Mouse (Mus musculus) cerebellum, adult 9-10 months (tissue): ENCODE measurements around the gene Cfap43.

ENCODE experiments used
- DNase-seq: peaks from one replicate; pipeline ENCODE4 v3.0.0; 2022

Gene Cfap43

DNA sequence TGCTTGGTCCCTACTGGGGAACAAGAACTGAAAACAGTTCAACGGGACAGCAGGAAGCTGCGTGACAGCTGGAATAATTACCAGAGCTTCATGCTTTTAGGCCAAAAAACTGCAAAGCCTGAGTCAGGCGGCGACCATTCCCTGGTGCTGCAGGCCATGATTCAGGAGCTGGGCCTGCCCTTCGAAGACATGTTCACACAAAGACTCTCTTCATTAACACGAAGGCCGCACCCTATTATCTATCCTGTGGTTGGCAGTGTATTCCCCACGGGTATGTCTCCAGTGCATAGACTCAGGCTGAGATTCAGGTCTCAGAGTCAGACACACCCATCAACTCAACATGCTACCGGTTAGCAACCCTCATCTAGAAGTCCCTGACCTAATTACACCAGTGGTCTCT lies 220.8 kb downstream of the Cfap43 start:
- DNase-seq, result no peak

DNA sequence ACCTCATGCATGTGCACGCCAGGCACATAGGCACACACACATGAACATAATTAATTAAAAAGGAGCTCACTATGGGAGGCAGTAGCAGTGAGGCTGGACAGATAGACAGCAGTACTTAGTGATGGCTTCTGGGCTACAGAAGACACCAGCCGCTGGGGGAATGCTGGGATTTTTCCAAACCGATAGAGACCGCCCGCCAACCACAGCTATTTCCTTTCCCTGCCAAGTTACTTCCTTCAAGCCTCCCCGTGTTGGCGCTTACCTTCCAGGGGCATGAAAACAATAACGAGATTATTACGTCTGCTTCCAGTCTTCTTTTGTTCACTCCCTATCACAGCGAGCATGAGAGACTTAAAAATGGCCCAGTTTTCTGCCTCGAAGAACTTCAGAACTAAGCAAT lies 222.0 kb downstream of the Cfap43 start:
- DNase-seq, result no peak

DNA sequence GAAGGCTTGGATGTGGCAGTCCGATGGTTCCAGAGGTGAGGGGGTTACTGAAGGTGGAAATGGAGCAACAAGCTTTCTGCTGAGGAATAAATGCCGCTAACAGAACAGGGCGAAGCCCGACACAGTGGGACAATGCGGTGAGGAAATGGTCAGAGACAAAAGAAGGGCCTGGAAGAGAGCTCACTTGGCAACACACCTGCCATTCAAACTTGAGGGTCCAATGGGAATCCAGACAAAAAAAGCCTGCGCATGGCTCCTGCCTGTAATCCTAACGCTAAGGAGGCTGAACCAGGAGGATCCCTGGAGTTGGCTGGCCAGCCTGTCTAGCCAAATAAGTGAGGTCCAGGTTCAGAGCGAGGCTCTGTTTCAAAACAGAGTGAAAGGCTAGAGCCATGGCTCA lies 222.7 kb downstream of the Cfap43 start:
- no peak for DNase-seq

DNA sequence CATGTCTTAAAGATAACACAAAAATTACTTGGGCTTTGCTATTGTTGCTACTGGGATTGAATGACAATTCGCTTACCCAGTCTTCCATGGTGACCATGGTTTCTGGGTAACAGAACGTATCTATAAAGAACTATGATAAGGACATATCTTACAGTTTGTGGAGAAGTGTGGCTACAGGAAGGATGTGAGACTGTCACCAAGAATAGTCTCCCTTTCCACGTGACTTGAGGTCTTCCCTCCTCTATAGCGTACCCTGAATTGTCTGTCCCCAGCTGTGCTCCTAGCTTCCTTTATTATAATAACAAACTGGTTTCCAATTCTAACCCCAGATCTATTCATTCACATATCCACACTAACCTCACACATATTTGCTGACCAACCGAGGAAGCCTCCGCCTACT lies 223.4 kb downstream of the Cfap43 start:
- no peak for DNase-seq

DNA sequence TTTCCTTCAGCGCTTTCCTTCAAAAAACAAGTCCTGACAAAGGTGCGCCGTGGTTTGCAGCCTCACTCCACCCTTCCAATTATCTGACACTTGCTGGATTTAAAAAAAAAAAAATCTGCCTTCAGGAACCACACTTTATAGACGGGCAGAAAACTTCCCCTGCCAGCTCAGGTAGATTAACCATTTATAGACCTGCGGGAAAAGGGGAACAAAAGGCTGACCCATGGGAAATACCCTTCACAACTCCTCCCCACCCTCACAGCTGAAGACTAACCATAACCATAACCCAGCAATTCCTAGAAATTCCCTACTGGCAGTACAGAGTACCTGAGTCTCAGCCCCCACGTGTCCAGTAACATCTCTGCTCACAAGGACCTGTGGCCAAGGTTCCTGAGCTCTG lies 227.1 kb downstream of the Cfap43 start, which contains the start of gene Col17a1:
Gene Col17a1, minus strand, starts transcription at position 101 of the 400 bp plus-strand sequence.
- DNase-seq, result no peak

DNA sequence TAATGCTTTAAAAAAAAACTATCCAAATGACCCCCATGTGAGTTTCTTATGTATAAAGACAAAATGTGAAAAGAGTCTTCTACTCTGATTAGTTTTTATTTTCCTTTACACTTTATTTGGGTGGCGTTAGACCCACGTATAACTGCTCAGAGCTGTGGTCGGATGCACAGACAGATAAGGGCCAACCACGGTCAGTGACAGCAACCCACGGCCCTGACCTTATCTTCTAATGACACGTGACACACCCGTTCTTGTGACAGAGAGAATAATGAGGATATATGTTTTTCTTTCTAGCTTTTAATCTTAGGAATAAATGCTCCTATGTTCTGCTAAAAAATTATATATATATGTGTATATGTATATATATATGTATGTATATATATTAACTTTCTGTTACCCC lies 229.5 kb downstream of the Cfap43 start:
- no peak for DNase-seq
